Mouse (Mus musculus) lung, embryonic 16.5 days (tissue): ENCODE results near the gene Litaf. TPM values are rescaled to one million over a fixed set of nuclear protein-coding genes. Genes with fewer than 3 reads are reported as not detected.
A peak's percentile ranks its signal among the peaks of the same experiment; 100 is the strongest.

Source experiments
- ATAC-seq: fragments of 200-750 bp; cut with Nextera tagmentation; 2 replicates; pipeline ENCODE4 v1.8.0; 2017; ENCODE audit warnings: low read depth, mild to moderate bottlenecking, moderate library complexity
- H3K27ac ChIP-seq: fragments of 300-500 bp; sonication (generic); 2 replicates; pipeline ENCODE4 v1.5.1; 2014; ENCODE audit warnings: mild to moderate bottlenecking, control low read depth, low read length
- H3K27me3 ChIP-seq: fragments of 300-500 bp; sonication (generic); 2 replicates; pipeline ENCODE4 v1.6.1; 2014; ENCODE audit warnings: low read depth, low read length, mixed read lengths; ENCODE audit not compliant: control insufficient read depth, insufficient read depth
- H3K36me3 ChIP-seq: fragments of 300-500 bp; sonication (generic); 2 replicates; pipeline ENCODE4 v1.6.1; 2014; ENCODE audit warnings: low read length; ENCODE audit not compliant: control insufficient read depth, insufficient read depth
- H3K4me1 ChIP-seq: fragments of 300-500 bp; sonication (generic); replicated peaks from 2 replicates; pipeline ENCODE4 v1.6.1; 2014; ENCODE audit warnings: low read length, mixed read lengths; ENCODE audit not compliant: control insufficient read depth, insufficient read depth
- H3K4me2 ChIP-seq: fragments of 300-500 bp; sonication (generic); 2 replicates; pipeline ENCODE4 v1.6.1; 2014; ENCODE audit warnings: low read depth, low read length, control low read depth
- H3K4me3 ChIP-seq: fragments of 300-500 bp; sonication (generic); 2 replicates; pipeline ENCODE4 v1.5.1; 2014; ENCODE audit warnings: mild to moderate bottlenecking, low read length, control low read depth
- H3K9ac ChIP-seq: fragments of 300-500 bp; sonication (generic); 2 replicates; pipeline ENCODE4 v1.6.1; 2014; ENCODE audit warnings: low read length, control low read depth
- H3K9me3 ChIP-seq: fragments of 300-500 bp; sonication (generic); 2 replicates; pipeline ENCODE4 v1.6.1; 2016; ENCODE audit warnings: low read length; ENCODE audit not compliant: control insufficient read depth
- WGBS: fragments of 180-500 bp; shearing (Covaris S2); extraction: QIAGEN DNeasy Blood & Tissue Kit; methylation state at CpG from one replicate; pipeline ENCODE4 v1.1.7; 2014; 5-methylcytosine and 5-hydroxymethylcytosine counted together
- polyA plus RNA-seq: library from polyadenylated mRNA; unstranded; fragments of >200 nt; fragmentation: Nextera tagmentation; extraction: Ambion mirVana; gene quantifications from 2 replicates; pipeline ENCODE4 v1.2.1, GENCODE M21; 2015

Litaf gene
- polyA plus RNA-seq, 1 experiment from 2014 or later: 110 TPM

GRCm38 (mm10) chr16:10939932-10940331 is 126.0 kb downstream of the Litaf start:
- Histone ChIP-seq H3K9ac (no peak overlapping the region), H3K27ac (no peak overlapping the region), H3K27me3 (no peaks in the 10 kb centered on the region), H3K4me1 (peaks cover 5% of the 10 kb centered on the region; the same call in 1 of the 2 replicates), H3K36me3 (no peaks in the 10 kb centered on the region), H3K4me2 (no peak overlapping the region), H3K9me3 (no peaks in the 10 kb centered on the region), H3K4me3 (no peak overlapping the region)
- 60% methylated on average over 4 of the region's 4 CpGs for WGBS
- ATAC-seq: no peak

- H3K36me3 ChIP-seq: no peaks in the 10 kb centered on the region
- H3K9ac ChIP-seq: no peak overlapping the region
- no peak overlapping the region for H3K27ac ChIP-seq
- no peaks in the 10 kb centered on the region for H3K27me3 ChIP-seq
- no peak overlapping the region for H3K4me3 ChIP-seq
- ATAC-seq: no peak
- H3K4me2 ChIP-seq: no peak overlapping the region
- WGBS: 70% methylated on average over 11 of the region's 11 CpGs
- H3K9me3 ChIP-seq: no peaks in the 10 kb centered on the region
- H3K4me1 ChIP-seq: no peaks in the 10 kb centered on the region
Measured at GRCm38 (mm10) chr16:10937497-10937896, 128.5 kb downstream of the Litaf start.

- Histone ChIP-seq H3K27me3 (no peaks in the 10 kb centered on the region), H3K27ac (no peak overlapping the region), H3K9me3 (no peaks in the 10 kb centered on the region), H3K4me3 (no peak overlapping the region), H3K36me3 (no peaks in the 10 kb centered on the region), H3K4me2 (no peak overlapping the region), H3K4me1 (no peaks in the 10 kb centered on the region), H3K9ac (no peak overlapping the region)
- no peak for ATAC-seq
- WGBS: 62% methylated on average over 5 of the region's 5 CpGs
Measured at GRCm38 (mm10) chr16:10936700-10937319, 129.1 kb downstream of the Litaf start.

GRCm38 (mm10) chr16:10934047-10934446 is 131.9 kb downstream of the Litaf start:
- WGBS: 79% methylated on average over 1 of the region's 1 CpGs
- Histone ChIP-seq H3K27ac (no peak overlapping the region), H3K4me2 (no peak overlapping the region), H3K27me3 (no peaks in the 10 kb centered on the region), H3K9ac (no peak overlapping the region), H3K4me3 (no peak overlapping the region), H3K9me3 (no peaks in the 10 kb centered on the region), H3K36me3 (no peaks in the 10 kb centered on the region), H3K4me1 (no peaks in the 10 kb centered on the region)
- no peak for ATAC-seq

- H3K9ac ChIP-seq: no peak overlapping the region
- H3K4me2 ChIP-seq: no peak overlapping the region
- H3K4me1 ChIP-seq: no peaks in the 10 kb centered on the region
- H3K4me3 ChIP-seq: no peak overlapping the region
- ATAC-seq: peak; percentile 38; the same call in 1 of the 2 replicates
- H3K36me3 ChIP-seq: no peaks in the 10 kb centered on the region
- no peaks in the 10 kb centered on the region for H3K9me3 ChIP-seq
- WGBS: 65% methylated on average over 3 of the region's 3 CpGs
- H3K27me3 ChIP-seq: no peaks in the 10 kb centered on the region
- H3K27ac ChIP-seq: no peak overlapping the region
Measured at GRCm38 (mm10) chr16:10933372-10933771, 132.6 kb downstream of the Litaf start.

GRCm38 (mm10) chr16:10927026-10927425 is 138.9 kb downstream of the Litaf start:
- Histone ChIP-seq H3K27ac (no peak overlapping the region), H3K36me3 (no peaks in the 10 kb centered on the region), H3K4me3 (no peak overlapping the region), H3K27me3 (no peaks in the 10 kb centered on the region), H3K4me1 (no peaks in the 10 kb centered on the region; the same call in 1 of the 2 replicates), H3K9me3 (no peaks in the 10 kb centered on the region), H3K4me2 (no peak overlapping the region), H3K9ac (no peak overlapping the region)
- 82% methylated on average over 1 of the region's 1 CpGs for WGBS
- ATAC-seq: no peak

- no peaks in the 10 kb centered on the region for H3K27me3 ChIP-seq
- ATAC-seq: peak; percentile 17; the same call in 1 of the 2 replicates
- H3K9ac ChIP-seq: no peak overlapping the region
- H3K27ac ChIP-seq: no peak overlapping the region
- H3K9me3 ChIP-seq: no peaks in the 10 kb centered on the region
- H3K36me3 ChIP-seq: no peaks in the 10 kb centered on the region
- 32% methylated on average over 7 of the region's 7 CpGs for WGBS
- H3K4me2 ChIP-seq: no peak overlapping the region
- no peak overlapping the region for H3K4me3 ChIP-seq
- H3K4me1 ChIP-seq: no peaks in the 10 kb centered on the region; the same call in 1 of the 2 replicates
Measured at GRCm38 (mm10) chr16:10925591-10926180, 140.3 kb downstream of the Litaf start.

- Histone ChIP-seq H3K36me3 (no peaks in the 10 kb centered on the region), H3K4me2 (no peak overlapping the region), H3K9ac (no peak overlapping the region), H3K4me3 (no peak overlapping the region), H3K27ac (no peak overlapping the region), H3K4me1 (no peaks in the 10 kb centered on the region; the same call in 1 of the 2 replicates), H3K9me3 (no peaks in the 10 kb centered on the region), H3K27me3 (no peaks in the 10 kb centered on the region)
- ATAC-seq: no peak
- 66% methylated on average over 5 of the region's 5 CpGs for WGBS
Measured at GRCm38 (mm10) chr16:10923561-10923960, 142.4 kb downstream of the Litaf start.

- Histone ChIP-seq H3K27ac (no peak overlapping the region), H3K9ac (no peak overlapping the region), H3K36me3 (no peaks in the 10 kb centered on the region), H3K4me1 (no peaks in the 10 kb centered on the region), H3K9me3 (no peaks in the 10 kb centered on the region), H3K4me2 (no peak overlapping the region), H3K4me3 (no peak overlapping the region), H3K27me3 (no peaks in the 10 kb centered on the region)
- 0 out of 2 replicates have a peak, but pooled peaks have one; percentile 34 for ATAC-seq
Measured at GRCm38 (mm10) chr16:10919856-10920255, 146.1 kb downstream of the Litaf start.
